Mouse (Mus musculus): ENCODE results near the gene Rbms1.

Rbms1 gene

DNA sequence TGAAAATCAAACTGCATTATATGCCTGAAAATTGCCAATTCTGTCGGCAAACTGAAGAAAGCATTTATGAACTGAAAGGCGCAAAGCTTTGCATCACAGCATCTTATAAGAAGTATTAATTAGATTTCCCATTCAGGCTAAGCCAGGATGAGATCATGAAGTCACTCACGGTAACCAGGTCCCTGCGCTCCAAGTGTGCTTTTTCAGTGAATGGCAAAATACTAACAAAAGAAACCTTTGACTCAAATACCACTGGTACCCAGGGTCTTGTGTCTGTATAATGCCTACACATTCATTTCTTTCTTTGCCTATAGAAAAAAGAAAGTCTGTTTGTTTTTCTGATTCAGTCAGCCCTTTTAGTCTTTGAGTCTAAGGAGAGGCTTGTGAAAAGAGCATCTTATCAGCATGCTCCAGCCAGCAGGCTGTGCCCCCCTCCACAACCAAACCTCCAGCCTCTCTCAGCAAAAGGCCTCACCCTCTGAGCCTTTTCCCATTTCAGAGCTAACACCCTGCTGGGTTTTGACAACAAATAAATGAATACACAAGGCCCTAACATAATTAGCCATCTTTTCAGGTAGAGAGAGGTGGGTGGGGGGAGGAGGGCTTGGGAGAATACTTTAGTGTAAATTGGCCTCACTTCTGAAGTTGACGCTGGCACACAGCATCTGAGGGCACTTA is 83.7 kb downstream of the Rbms1 start:
- no peak for DNase-seq (ENCODE audit: low read depth, low spot score)

DNA sequence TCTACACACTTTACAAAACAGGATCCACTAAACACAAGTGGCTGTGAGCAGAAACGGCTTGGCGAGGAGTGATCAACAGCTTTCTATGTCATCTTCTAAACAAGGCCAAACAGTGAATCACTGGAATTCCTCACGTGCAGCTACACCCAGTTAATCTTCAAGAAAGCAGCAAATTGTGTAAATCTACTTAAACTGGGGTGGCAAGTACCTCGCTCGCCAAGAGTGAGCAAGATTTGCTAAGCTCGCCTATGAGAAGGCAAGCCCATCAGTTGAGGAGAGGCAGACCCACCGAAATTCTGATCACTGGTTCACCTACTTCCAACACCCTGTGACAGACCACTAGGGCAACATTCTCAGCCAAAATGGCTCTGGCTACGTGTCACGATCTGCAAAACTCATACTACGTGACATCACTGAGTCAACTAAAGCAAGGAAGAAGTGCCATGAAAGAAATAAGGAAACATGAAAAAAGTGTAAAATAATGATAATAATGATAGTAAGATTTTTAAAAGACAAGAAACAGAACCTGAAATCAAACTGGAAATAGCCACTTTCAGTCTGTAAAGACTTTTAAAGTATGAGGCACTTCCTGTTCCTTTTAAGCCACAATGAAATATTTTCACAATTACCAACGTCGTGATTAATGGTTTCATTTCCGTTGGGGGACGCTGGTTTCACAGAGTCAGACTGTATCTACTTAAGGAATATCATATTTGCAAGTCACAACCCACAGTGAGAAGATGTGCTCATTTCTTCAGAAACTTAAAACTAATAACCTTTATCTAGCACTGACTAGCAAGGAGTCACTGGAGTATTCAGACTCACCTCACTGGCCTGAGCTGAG is 85.2 kb downstream of the Rbms1 start:
- DNase-seq (ENCODE audit: low read depth, low spot score) = peak; percentile 51

DNA sequence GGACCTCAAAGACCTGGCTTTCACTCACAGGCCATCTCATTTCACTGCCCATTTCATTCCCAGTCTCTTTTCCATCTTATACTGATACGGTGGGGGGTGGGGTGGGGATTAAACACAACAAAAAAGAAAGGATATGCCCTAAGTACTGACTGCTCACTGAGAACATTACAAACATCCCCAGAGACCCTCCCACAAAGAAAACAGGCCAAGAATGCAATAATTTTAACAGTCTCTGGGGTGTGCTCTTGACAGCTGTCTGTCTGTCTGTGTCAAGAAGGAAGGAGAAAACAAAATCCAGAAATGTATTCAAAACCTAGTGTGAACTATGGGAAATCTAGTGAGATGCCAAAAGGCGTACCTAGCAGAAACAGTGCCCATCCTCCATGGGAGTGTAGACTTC is 86.1 kb downstream of the Rbms1 start:
- DNase-seq (ENCODE audit: low read depth, low spot score) = no peak

DNA sequence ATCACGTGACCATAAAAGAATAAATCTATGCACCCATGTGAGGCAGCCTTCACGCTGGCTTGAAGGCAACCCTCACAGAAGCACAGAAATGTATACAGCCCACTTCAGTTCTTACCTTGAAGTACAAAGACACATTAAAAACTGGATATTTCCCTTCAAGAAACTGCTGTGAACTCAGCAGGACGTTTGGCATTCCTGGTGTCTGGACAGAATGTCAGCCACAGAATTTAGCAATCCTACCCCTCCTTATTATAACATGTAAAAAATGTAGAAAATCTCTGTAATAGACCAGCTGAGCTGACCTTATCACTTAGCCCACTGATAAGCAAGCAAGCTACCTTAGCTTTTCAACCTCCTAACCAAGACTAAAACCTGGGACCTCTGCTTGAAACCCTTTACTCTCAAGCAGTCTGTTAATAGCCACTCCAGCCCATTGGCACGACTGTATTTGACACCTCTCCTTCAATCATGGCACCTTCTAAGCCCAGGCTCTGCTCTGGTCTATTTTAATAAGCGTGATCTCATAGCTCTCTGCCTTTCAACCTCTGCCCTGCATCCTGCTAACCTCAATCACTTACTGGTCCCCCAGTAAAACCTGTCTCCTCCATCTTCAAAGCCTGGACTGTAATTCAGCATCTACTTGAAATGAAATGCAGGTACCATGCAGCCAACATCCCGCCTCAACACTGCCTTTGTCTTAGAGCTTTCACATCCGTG is 90.7 kb downstream of the Rbms1 start:
- DNase-seq (ENCODE audit: low read depth, low spot score) = no peak

DNA sequence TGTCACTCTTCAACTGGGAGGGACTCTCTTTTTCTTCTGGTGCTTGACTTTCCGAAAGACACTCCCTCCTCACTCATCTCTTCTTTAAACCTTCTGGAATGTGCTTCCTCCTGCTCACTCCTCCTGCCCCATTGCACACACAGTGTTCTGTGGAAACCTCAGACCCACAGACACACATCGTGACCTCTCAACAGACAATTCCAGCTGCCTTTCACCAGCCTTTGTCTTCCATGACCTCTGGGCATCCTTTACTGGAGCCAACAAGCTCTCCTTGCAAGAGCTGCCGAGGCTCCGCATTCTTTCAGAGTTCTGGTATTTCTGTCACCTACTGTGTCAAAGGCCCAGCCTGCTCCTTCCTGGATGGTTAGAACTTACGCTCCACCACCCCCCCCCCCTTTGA is 92.0 kb downstream of the Rbms1 start:
- DNase-seq (ENCODE audit: low read depth, low spot score) = no peak

DNA sequence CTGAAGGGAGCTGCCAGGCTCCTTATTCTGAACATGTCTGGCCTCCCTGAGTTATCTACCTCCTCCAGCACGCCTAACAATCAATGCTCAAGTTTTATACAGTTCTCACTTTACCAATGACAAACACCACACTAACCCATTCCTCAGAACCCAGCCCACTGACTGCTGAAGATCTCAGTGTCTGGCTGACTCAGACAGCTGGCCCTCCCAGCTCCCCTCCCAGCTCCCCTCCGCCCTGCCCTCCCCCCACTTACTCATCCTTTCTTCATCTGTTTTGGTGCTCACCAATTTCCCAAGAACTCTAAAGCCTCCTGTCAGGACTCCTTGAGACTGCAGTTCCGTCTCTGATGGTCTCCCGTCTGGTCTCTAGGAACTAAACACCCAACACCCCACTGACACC is 92.5 kb downstream of the Rbms1 start:
- no peak for DNase-seq (ENCODE audit: low read depth, low spot score)

DNA sequence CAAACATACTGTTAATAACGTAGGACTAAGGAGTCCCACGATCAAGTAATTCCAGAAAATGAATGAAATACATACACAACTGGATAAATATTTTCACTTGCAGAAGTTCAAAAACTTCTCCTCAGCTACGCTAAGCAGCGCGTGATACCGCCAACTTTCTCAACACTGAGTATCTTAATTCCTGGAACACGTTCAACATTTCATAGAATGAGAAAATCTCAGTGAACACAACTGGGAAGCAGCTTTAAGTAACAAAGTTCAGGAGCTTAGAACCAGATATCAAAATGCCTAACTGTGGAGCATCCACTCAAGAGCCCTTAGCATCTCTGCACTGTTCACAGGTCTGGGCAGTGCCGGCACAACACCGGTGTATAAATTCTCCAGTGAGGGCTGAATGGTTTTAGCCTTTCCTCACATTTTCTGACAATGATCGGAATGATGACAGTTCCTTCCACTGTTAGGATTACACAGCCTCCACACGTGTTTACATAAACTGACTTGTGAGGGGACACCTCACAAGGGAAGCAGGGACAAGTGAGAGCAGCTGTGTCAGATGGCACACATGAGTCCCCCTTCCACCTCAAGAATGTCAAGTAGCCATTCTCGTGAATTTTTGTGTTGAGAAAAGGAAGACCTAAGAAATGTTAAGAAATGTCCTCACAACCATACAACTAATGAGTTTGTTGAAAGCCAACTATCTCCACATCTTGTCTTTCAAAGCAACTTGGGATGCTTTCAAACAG is 93.8 kb downstream of the Rbms1 start:
- no peak for DNase-seq (ENCODE audit: low read depth, low spot score)

DNA sequence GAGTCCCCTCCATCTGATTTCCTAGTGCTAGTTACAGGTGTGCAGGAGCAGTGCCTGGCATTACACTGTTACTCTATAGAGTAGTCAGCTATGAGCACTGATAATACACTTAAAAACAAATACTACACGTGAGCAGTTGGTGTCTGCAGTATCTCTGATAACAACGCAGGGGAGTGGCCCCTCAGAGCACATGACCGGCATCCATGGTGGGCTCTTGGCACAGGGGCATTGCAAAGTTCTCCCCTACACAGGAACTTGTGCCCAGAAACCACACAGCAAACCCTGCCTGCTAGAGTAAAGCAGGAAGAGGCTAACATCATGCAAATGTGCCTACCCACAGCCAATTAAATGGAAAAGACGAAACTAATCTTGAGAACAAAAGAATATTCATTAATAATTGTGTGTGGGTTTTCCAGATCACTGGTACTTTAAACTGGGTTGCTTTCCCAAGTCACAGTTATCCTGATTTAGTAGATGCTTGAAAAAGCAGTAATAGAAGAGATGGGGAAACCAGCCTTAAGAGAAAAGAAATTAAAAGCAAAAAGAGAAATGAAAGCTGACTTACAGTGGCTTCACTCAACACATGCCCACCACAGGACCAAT is 94.8 kb downstream of the Rbms1 start:
- DNase-seq (ENCODE audit: low read depth, low spot score) = no peak

DNA sequence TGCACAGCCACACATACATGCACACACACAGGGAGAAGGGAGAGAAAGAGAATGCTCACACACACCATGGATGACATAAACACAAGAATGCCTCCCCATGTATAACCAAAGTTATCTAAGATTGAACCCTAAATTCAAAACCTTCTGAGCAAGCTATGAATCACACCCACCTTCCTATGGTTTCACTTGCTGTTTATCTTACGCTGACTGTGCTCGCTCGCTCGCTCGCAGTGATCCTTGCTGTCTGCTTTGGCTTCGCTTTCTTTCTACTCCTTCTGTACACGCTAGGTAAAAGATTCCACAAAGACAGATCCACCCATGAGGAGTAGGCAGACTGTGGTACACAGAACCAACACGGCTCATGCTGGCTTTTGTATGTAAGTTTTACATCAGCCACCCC is 95.7 kb downstream of the Rbms1 start:
- DNase-seq (ENCODE audit: low read depth, low spot score) = no peak

DNA sequence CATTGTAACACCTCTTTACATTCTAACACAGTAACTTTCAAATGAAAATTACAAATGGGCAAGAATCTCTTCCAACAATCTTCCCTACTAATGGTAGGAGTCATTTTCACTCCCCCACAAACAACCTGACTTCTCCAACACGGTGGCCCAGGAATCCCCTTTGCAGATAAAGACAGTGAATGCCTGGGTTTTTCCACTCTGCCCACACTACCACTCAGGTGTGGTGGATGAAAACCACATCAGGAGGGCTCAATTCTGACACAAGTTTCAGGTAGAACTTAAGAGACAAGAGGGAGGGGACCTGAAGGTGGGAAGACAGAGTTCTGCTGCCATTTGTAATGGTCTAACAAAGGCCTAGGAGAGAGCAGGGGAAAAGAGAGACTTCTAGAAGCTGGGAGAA is 97.1 kb downstream of the Rbms1 start:
- DNase-seq (ENCODE audit: low read depth, low spot score) = peak; percentile 53

DNA sequence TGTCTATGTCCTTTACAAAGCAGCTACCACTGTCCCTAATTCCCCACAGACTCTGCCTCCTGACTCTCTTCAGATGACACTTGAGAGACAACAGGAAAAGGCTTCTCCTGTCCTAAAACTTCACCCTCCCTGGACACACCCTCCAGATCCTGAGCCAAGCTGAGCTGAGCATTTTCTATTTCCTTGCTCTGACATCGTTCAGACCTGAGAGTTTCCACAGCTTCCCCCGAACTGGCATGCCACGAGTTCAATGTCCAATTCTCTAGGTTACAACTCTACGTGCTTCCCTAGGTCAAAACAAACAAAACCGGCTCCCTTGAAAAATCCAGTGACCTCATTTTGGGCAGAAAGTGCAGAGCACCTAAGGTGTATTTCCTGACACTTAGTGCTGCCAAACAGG is 98.0 kb downstream of the Rbms1 start:
- DNase-seq (ENCODE audit: low read depth, low spot score) = no peak

DNA sequence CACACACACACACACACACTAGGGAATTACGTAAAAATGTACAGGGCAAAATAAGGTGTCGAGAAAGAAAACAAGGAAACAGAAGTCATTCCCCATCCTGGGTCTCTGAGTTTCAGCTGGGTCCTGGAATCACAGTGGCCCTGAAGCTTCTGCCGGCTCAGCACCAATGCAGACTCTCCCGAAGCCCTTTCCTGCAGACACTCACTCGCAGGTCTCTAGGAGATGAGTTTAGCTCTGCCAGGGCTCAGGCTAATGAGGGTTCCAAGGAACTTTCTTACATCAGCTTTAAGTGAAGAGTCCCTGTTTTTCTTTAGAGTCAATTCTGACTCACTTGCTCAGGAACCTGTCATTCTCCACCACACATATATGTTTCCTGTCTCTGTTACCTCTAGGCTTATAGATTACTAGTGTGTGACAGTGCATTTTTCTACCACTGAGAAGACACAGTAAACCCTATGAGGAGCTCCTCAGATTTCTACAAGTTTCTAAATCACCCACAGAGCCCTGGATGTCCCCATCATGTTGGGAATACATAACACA is 98.7 kb downstream of the Rbms1 start:
- DNase-seq (ENCODE audit: low read depth, low spot score) = no peak

DNA sequence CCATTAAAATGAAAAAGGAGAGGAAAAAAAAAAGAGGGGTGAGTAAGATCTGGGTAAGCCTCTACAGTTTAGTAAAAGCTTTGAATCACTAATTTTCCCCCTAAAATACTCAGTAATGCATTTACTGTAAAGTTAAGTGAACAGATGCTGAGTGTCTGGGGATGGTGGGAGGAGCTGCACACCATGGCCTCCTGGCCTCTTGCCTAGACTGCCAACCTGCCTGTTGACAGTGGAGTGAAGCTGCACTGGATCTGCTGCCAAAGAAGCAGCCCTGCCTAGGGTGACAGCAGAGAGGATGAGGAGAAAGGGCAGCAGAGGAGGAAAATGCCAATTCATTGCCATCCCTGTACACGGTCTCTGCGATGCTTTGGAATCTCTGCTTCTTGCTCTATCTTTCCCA is 99.2 kb downstream of the Rbms1 start:
- DNase-seq (ENCODE audit: low read depth, low spot score) = no peak

DNA sequence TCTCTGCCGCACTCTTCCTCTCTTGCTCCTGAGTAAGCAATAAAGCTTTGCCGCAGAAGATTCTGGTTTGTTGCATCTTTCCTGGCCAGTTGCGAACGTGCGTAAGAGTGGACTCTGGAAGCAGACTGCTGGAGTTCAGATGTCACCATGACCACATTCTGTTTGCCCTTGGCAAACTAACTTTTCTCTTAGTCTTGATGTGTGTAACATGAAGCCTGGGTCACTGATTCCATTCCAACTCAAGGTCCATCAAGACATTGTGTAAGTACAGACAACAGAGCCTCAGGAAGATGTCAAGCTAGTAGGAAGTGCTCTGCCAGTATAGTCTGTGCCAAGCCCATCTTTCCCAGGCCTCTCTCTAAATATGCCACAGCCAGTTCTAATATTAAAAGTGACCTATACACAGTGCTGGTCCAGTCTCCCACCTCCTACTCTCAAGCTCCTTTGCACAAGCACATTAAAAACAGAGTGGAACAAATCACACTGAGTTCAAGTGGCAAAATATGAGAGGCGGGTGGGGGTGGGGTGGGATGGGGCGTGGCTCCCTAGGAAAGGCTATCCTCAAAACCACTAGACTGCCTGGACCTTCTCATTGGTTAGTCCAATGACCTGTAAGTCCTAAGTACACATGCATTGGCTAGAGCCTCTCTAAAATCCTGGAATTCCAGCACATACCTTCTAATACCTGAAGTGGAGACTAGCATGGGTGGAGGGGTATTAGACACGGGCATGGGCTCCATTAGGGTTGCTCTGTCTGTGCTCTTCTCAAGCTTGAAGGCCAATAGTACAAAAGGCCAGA is 99.9 kb downstream of the Rbms1 start:
- no peak for DNase-seq (ENCODE audit: low read depth, low spot score)

DNA sequence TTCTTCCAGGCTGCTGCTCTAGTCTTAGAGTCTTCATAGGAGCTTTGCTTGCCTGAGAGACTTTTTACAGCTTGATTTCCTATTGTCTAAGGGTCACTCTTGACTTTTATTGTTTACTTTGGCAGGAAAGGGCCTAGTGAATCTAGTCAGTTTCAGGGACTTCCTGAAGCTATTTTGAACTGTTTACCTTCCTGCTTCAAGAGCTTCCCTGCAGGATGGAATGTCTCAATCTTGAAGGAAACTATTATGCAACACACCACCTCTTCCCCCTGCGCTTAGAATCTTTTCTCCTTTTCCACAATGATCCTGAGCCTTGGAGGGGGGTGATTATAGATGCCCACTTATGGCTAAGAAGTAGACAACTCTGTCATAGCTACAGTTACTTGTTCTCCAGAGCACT is 104.9 kb downstream of the Rbms1 start:
- DNase-seq (ENCODE audit: low read depth, low spot score) = no peak

DNA sequence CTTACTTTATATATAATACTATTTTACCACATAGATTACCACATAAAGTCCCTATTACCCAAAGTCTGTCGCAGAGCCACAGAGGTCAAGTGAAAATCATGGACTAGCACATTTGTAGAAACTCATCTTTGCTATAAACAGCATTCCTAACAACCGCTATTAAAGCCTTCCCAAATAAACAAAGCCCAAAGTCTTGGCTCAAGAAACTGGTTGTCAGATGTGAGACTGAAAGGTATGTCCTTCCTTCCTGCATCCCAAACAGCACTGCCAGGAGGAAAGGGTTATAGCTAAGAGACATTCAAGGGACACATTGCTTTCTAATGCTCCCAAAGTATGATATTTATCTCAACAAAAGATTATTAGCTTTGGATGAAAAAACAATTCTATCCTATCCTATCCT is 106.9 kb downstream of the Rbms1 start:
- DNase-seq (ENCODE audit: low read depth, low spot score) = no peak

DNA sequence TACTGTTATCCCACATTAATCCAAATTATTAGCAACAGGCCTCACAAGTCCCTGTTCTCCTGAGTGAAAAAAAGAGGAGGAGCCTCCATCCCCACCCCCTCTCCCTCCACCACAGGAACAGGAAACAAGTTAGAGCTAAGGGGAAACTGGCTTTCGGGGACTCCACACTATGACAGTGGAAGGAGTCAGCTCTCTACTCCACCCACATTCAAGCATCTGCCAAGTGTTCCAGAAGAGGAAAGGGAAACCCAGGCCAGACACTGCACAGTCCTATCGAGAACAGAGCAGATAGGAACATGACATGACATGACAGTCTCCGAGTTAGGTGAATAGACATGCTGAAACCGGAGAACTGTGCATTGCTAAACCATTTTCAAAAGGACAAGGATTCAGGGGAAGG is 108.0 kb downstream of the Rbms1 start:
- no peak for DNase-seq (ENCODE audit: low read depth, low spot score)

DNA sequence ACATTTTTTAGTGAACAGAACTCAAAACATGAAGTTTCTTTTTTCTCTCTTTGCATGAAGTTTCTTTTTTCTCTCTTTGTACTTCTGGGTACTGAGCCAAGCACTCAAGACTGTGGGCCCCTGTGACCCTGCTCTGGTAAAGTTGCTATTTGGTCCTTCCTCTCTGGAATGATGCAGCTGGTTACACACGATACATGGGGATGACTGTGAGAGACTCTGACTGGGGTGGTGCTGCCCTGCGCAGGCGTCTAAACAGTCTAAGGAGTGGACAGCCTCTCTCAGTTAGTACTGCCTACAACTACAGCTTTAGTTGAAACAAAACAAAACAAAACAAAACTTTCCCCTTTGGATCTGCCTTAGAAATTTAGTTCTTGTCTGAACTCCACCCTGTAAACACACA is 111.1 kb downstream of the Rbms1 start:
- DNase-seq (ENCODE audit: low read depth, low spot score) = no peak

DNA sequence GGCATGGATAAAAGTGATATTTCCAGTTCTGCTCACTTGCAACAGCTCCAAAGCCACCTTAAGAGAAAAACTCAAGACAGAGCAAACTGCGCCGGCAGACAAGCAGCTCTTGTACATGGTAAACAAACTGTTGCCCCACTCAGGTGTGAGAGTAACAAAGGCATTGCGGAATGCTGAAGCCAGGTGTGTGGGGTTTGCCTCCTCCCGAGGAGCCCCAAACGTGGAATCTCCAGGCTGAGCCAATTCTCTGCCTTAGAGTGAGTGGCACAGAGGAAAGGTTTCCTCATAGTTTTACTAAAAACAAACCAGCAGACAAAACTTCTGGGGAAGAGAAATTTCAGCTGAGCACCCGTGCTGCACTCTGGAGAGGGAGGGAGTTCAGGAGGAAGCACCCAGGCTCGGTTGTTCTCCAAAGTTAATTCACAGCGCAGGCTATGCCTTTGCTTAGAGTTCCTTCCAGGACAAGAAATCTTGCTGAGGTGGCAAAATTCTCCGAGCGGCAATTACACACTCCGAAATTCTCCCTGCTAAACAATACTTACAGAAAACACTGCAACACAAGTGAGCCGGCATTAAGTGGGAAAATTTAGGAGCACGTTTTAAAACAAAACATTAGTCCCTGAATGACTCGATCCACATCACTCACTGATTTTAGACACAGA is 111.8 kb downstream of the Rbms1 start:
- DNase-seq (ENCODE audit: low read depth, low spot score) = no peak

DNA sequence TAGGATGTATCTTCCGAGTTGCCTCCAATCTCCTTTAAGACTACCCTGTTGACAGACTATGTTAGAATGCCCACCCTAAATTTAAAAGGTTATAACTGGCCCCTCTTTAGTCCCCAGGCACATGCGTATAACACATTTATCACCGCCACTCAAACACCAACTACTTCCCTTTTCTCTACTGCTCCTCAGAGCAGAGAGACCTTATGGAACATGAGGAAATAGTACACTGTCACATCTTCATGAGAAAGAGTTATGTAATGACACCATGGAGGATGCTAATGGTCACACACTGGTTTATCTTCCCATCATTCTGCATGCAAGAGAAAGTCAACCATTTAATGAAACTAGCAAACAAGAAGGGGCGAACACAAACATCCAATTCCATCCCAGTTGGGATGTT is 114.5 kb downstream of the Rbms1 start:
- DNase-seq (ENCODE audit: low read depth, low spot score) = no peak
